Mouse (Mus musculus) brown adipose tissue, adult 24 weeks (tissue): ENCODE results near the gene Psma4. TPM values are rescaled to one million over a fixed set of nuclear protein-coding genes. Genes with fewer than 3 reads are reported as not detected.
"Not testable (repeated sequence)": the region's sequence is repeated elsewhere in the genome, so short reads cannot be mapped to it uniquely, and the experiment has no call there.

Source experiments
- H3K27ac ChIP-seq: fragments of 200-500 bp; replicated peaks from 2 replicates; pipeline ENCODE4 v1.5.1; 2012; ENCODE audit warnings: low read depth, mild to moderate bottlenecking, low read length
- H3K4me1 ChIP-seq: fragments of 200-500 bp; 2 replicates; pipeline ENCODE4 v1.6.1; 2012; ENCODE audit warnings: low read length, mixed read lengths; ENCODE audit not compliant: control insufficient read depth, insufficient read depth, insufficient read length
- H3K4me3 ChIP-seq: fragments of 200-500 bp; 2 replicates; pipeline ENCODE4 v1.5.1; 2012; ENCODE audit warnings: low read depth, mild to moderate bottlenecking, low read length, moderate library complexity; ENCODE audit not compliant: insufficient read depth
- polyA plus RNA-seq: library from polyadenylated mRNA; stranded (reverse); fragments of >200 nt; gene quantifications from 2 replicates; pipeline ENCODE4 v1.2.4, GENCODE M21; 2012; ENCODE audit not compliant: missing spikeins, insufficient read depth, insufficient read length

Psma4 gene
- 266 and 280 TPM in 2 replicates for polyA plus RNA-seq

DNA sequence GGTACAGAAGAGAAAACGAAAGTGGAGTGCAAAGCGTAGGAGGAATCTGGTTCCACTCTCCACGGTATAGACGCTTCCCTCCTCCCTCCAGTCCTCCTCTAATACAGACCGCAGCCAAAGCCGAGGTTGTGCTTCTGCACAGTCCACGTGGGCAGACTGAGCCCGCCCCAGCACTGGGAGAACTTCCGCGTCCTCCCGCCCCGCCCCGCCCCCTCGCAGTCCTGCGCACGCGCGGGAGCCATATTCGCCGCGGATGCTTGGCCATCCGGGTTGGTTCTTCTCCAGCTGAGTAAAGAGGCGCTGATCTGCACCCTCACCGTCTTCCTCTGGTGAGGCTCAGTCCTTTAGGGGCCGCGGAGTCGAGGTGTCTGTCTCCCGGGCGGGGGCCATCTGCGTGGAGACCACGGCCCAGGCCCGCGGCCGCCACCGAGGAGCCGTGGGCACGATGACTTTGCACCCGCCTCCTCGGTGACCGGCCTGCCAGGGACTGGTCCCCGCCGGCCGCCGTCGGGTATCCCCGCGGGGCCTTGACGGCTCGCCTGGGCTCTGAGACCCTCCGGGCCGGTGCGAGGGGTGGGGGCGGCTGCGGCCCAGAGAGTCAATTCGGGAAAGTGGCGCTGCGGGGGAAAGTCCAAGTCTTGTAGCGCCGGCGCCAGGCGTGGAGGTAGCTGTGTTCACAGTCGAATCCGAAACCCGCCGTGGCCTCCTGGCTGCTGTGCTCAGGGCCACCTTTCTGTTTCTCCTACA, at the start of gene Psma4, which contains the start of gene AY074887:
TSS of gene Psma4 (plus strand) at position 216 of the 747 bp plus-strand sequence.
TSS of gene AY074887 (minus strand) at position 424 of the 747 bp plus-strand sequence.
- Histone ChIP-seq H3K27ac (peak within 1 kb of the TSS; percentile 85), H3K4me3 (peak within 1 kb of the TSS; percentile 95), H3K4me1 (peaks cover 5% of the 10 kb centered on the region; the same call in 1 of the 2 replicates)

DNA sequence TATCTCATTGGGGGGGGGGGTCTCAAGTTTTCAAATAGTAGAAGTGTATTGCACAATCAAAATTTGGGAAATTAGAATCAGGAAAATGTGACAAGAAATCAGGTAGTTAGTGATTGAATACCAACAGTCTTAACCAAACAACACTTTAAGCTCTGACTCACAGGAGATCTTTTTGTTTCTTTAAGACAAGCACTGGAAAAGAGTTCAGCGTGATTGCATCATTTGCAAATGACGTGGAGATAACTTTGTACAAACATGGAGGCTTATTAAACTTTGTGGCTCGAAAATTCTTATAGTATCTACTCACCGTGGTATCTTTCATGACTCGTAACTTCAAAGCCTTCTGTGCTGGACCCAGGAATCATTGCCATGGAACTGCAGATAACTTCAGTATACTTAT, 41.1 kb upstream of the Psma4 start:
- H3K27ac ChIP-seq = no peak overlapping the region

DNA sequence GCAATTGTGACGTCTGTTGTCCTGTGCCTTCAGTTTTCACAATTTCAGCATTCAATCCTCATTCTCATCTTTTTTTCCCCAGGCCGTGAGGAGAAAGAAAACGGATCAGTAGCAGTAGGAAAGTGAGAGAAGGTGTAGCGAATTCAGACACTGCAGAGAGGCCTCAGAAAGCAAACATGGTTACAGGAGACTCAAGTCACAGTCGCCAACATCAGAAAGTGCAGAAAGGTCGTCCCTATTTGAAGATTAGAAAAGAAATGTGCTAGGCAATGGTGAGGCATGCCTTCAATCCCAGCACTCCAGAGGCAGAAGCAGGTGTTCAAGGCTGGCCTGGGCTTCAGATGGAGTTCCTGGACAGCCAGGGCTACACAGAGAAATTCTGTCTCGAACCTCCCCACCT, 35.0 kb upstream of the Psma4 start:
- H3K4me1 ChIP-seq = no peaks in the 10 kb centered on the region
- no peak overlapping the region for H3K4me3 ChIP-seq
- H3K27ac ChIP-seq = no peak overlapping the region

More for the DNA sequence above, 41.1 kb upstream of the Psma4 start:
- Histone ChIP-seq H3K4me1 (no peaks in the 10 kb centered on the region), H3K4me3 (no peak overlapping the region)

DNA sequence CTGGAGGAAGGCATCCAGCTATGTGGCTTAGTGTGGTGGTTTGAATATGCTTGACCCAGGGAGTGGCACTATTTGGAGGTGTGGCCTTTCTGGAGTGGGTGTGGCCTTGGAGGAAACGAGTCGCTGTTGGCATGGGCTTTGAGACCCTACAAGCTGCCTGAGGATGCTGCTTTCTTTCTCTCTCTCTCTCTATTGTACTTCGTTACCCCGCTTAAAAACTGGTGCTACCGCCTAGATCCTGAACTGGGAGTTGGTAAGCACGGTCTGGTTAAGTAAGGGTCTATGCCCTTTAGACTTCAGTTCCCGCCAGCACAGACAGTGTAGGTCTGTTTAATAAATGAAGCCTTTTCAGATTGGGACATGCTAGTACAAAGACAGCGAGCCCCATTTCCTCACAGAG, 34.2 kb upstream of the Psma4 start:
- no peaks in the 10 kb centered on the region for H3K4me1 ChIP-seq
- H3K4me3 ChIP-seq = peak overlapping the region; percentile 76; the same call in 1 of the 2 replicates
- no peak overlapping the region for H3K27ac ChIP-seq

DNA sequence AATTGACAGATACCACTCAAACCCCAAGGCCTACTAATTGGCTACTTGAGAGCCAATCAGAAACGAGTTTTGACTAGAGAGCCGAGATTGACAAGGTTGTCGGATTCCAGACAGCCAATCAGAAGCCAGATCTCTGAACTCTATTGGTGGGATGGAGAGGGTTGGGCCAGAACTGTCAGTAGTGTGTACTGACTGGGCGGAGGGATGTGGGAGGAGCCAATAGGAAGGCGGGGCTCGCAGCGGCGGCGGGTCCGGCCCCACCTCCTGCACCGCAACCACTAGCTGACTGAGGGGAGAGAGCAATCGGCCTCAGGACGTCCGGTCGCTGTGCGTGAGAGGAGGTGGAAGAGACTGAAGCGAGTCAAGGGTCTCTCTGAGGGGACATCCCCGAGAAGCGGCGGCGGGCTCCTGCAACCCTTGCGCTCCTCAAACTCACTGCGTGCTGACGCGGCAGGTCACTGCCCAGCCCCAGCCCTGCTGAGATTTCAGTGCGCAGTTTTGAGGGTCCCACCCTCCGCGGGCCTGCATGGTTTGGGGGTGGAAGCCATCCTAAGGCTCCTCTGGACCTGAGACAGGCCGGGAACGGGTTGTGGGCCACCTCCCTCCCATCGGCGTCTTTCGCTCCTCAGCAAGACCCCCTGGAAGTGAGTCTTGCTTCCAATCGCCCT, 33.4 kb upstream of the Psma4 start, which contains the start of gene Hykk:
TSS of gene Hykk (plus strand) at position 274 of the 668 bp plus-strand sequence.
- Histone ChIP-seq H3K27ac (no peak within 1 kb of the TSS), H3K4me3 (peak within 1 kb of the TSS; percentile 76), H3K4me1 (no peaks in the 10 kb centered on the region)

DNA sequence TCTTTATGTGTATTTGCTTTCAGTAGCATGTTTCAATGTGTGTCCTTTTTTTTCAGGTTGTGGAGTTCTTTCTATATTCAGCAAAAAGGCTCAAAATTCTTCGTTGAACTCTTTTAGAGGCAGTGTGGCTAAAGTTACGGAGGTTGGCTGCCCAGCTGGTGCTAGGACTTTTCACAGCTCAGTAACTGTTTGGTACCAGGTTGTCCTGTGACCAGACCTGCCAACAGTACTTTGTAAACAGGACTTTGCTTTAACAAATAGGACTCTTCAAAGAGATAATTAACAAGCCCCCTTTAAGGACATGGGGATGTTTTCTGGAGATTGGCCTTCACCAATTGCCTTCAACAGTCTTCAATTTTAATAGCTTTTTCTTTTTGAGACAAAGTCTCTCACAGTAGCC, 32.4 kb upstream of the Psma4 start:
- Histone ChIP-seq H3K4me3 (no peak overlapping the region), H3K4me1 (no peaks in the 10 kb centered on the region), H3K27ac (no peak overlapping the region)

DNA sequence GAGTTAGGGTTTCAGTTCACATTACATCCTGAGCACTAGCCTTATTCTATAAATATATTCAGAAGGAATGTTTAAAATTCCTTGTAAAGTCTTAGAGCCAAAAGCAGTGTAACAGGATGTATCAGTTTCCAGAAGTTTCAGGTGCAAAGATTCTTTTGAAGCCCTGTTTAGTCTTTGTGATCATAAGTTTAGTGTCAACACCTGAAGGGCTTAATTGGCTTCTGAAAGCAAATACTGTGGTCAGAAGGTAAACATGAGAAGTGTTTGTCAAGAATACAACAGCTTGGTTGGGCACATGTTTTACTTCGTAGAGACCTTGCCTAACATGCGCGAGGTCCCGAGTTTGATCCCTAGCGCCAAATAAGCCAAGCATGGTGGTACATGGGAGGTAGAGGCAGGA, 31.8 kb upstream of the Psma4 start:
- no peak overlapping the region for H3K27ac ChIP-seq
- H3K4me3 ChIP-seq = no peak overlapping the region

DNA sequence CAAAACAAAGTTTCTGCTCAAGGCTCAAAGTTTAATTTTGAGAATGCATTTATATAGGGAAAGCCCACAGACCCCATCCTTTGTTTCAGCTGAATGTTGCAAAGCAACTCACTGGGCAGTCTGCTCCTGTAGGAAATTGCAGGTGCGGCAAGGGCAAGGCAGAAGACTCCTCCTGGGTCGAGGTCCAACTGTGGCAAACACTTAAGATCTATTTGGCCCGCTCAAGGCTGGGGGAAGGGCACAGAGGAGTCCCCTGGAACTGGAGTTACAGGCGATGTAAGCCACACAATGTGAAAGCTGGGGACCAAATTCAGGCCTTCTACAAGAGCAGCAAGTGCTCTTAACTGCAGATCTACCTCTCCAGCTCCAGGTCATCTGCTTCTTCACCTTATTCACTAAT, 30.6 kb upstream of the Psma4 start:
- no peak overlapping the region for H3K4me3 ChIP-seq
- H3K27ac ChIP-seq = no peak overlapping the region
- no peaks in the 10 kb centered on the region for H3K4me1 ChIP-seq

More for the DNA sequence above, 31.8 kb upstream of the Psma4 start:
- no peaks in the 10 kb centered on the region for H3K4me1 ChIP-seq

DNA sequence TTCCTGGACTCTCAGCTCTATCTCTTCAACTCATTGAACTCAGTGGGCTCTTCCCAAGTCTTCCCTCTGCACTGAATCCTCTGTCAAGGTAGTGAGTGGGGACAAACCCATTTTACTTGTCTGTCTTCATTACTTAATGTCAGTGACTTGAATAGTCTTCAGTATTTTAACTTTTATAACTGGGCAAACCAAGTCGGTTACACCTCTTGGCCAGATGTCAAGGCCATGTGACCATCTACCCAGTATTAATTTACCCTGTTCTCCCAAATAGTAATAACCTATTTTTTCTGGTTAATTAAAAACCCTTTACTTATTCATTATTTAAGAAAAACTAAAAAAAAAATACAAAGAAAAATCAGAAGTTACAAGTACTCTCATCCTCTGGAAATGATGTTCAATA, 19.8 kb upstream of the Psma4 start:
- H3K4me3 ChIP-seq = no peak overlapping the region
- H3K27ac ChIP-seq = no peak overlapping the region
- no peaks in the 10 kb centered on the region for H3K4me1 ChIP-seq

DNA sequence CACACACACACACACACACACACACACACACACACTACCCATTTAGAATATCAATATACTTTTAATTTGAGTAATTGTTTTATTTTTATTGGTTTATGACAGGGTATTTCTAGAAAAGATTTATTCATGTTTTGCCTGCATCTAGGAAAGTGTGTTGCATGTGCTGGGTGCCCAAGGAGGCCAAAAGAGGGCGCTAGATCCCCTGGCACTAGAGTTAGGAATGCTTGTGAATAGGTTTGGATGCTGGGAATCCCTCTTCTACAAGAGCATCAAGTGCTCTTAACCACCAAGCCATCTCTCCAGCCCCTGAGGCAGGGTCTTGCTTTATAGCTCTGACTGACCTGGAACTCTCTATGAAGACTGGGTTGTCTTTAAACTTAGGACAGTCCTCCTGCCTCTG, 18.8 kb upstream of the Psma4 start:
- Histone ChIP-seq H3K4me3 (no peak overlapping the region), H3K4me1 (no peaks in the 10 kb centered on the region), H3K27ac (no peak overlapping the region)

DNA sequence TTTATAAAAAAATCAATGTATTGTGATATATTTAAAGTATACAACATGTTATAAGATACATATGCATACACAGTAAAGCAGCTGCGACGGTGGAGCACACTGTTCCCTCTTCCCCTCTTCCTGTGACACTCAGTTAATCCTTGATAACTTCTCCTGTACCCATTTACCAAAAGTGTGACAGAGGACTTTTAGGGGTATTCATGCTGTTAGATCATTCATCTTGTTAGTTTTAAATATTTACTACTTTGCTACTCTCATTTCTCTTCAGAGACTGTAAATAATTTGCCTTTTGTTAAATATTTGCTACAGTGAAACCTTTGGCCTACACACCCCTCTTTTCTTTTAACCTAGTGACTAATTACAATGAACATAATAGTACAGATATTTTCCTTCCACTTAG, 18.2 kb upstream of the Psma4 start:
- H3K4me3 ChIP-seq = no peak overlapping the region
- no peak overlapping the region for H3K27ac ChIP-seq
- no peaks in the 10 kb centered on the region for H3K4me1 ChIP-seq

DNA sequence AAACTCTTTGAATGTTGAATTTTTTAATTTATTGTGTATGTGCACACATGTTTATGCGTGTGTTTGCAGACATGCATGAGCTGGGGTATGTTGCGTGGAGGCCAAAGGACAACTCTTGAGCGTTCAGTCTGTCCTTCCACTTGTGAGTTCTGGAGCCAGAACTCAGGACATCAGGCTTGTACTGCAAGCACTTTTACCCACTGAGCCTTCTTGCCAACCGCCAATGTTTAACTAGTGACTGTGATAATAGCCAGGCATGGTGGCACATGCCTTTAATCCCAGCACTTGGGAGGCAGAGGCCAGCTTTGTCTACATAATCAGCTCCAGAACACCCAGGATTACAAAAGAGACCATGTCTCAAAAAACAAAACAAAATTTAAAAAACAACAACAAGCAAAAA, 8.5 kb upstream of the Psma4 start:
- no peak overlapping the region for H3K4me3 ChIP-seq
- H3K27ac ChIP-seq = no peak overlapping the region
- no peaks in the 10 kb centered on the region for H3K4me1 ChIP-seq

DNA sequence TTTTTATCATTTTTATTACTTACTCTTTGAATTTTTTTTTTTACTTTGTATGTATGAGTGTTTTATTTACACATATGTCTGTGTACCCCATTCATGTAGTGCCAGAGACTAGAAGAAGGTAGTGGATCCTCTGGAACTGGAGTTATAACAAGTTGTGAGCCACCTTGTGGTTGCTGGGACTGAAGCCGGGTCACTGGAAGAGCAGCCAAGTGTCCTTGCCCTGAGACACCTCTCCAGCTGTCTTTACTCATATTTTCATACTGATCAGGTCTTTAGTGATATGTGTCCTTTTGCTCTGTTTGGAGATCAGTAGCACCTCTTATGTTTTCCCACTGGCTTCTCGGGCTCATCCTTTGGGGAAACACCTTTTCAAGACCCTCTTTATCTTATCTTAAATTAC, 6.1 kb upstream of the Psma4 start:
- Histone ChIP-seq H3K4me3 (no peak overlapping the region), H3K4me1 (no peaks in the 10 kb centered on the region), H3K27ac (no peak overlapping the region)

DNA sequence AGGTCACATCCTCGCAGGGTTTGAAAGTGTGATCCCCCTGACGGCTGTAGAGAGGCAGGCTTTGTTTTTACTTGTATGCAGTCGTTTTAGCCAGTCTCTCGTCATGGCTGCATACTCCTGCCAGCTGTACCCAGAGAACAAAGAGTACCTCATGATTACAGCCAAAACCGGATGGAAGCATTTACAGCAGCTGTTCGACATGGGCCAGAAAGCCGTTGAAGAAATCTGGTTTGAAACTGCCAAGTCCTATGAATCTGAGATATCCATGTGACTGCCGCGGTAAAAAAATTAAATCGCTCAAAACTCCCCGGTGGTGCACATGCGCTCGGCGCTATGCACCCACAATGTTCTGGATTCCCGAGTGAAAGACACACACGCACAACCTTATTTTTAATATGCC, 4.3 kb upstream of the Psma4 start:
- no peaks in the 10 kb centered on the region for H3K4me1 ChIP-seq
- H3K4me3 ChIP-seq = no peak overlapping the region
- no peak overlapping the region for H3K27ac ChIP-seq

DNA sequence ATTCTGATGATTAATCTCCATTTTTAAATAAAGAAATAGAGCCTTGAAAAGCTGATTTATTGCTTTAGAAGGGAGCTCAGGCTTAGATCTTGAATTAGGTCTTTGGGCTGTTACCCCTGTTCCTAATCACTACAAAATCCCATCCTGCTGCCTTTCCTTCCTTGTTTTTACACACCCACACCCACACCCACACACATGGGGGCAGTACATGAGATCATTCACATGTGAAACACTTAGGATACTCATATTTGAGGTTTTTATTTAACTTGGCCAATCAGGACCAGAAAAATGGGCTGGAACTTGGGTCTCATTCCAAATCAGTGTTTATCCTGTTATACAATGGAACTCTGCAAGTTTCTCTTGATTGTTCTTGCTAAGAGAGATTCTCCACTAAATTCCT, 1.1 kb upstream of the Psma4 start:
- Histone ChIP-seq H3K27ac (no peak overlapping the region), H3K4me1 (peaks cover 5% of the 10 kb centered on the region; the same call in 1 of the 2 replicates), H3K4me3 (no peak overlapping the region)

DNA sequence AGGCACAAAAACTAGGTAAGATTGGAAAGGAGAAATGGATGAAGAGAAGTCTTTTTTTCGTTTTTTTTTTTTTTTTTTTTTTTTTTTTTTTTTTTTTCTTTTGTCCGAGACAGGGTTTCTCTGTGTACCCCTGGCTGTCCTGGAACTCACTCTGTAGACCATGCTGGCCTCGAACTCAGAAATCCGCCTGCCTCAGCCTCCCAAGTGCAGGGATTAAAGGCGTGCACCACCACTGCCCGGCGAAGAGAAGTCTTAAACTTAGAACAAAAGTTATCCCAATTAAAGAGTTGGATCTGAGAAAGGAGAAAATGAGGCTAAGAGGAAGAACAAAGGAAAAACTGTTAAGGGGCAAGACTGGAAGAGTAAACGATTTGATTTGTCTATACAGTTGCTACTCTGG, 428 bp upstream of the Psma4 start:
- H3K4me3 ChIP-seq = peak overlapping the region; percentile 53
- not testable (repeated sequence) for H3K27ac ChIP-seq, H3K4me1 ChIP-seq
